32 mouse cellular contexts compared by ENCODE assay signal in the genomic region with DNA sequence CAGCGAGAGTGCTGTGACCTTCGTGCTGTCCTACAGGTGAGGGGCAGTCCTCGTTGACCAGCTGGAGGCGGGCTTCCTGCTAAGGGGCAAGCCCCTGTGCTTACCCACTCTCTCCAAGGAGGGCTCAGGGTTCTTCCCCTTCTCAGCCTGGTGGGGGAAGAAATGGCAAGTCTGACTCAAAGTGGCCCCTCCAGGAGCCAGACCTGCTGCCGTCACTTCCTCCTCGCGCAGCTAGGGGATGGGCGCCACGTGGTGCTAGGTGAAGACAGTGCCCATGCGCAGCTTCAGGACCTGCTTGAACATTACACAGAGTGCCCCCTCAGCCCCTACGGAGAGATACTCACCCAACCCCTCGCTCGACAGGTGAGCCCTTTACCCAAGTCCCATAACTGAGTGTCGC. TPM values are rescaled to one million over a fixed set of nuclear protein-coding genes. Genes with fewer than 3 reads are reported as not detected.
A peak's percentile ranks its signal among the peaks of the same experiment; 100 is the strongest.
DNase-seq lines count a peak whose midpoint lies in the region; ATAC-seq lines count a peak whose summit lies in the region.
"Had no signal": no experiment of that assay in that cellular context is flagged by ENCODE, and none has a peak within 500 bp of the region (broad histone marks: within the 10 kb centered on the region; RNA-seq: fewer than 3 reads in every experiment).

No protein-coding gene starts in this region.

- no peak overlapping the region for H3K4me3 ChIP-seq in forebrain, embryonic 14.5 days (ENCODE audit: low read depth, low read length)
- no peak overlapping the region for H3K4me3 ChIP-seq in kidney, embryonic 15.5 days (replicated peaks)
- H3K4me3 ChIP-seq: embryonic facial prominence, embryonic 12.5 days; embryonic facial prominence, embryonic 15.5 days; forebrain, embryonic 15.5 days; hindbrain, embryonic 10.5 days; hindbrain, embryonic 13.5 days had no signal

- no peaks in the 10 kb centered on the region for H3K36me3 ChIP-seq in forebrain, embryonic 14.5 days (ENCODE audit: control insufficient read depth, insufficient read depth, low read length)
- no peaks in the 10 kb centered on the region for H3K36me3 ChIP-seq in kidney, embryonic 15.5 days
- H3K36me3 ChIP-seq: embryonic facial prominence, embryonic 12.5 days; embryonic facial prominence, embryonic 15.5 days; forebrain, embryonic 15.5 days; hindbrain, embryonic 10.5 days; hindbrain, embryonic 13.5 days had no signal

- no peaks in the 10 kb centered on the region for H3K9me3 ChIP-seq in forebrain, embryonic 14.5 days (replicated peaks; ENCODE audit: control insufficient read depth, low read length)
- no peaks in the 10 kb centered on the region for H3K9me3 ChIP-seq in kidney, embryonic 15.5 days (replicated peaks)
- H3K9me3 ChIP-seq: embryonic facial prominence, embryonic 12.5 days; embryonic facial prominence, embryonic 15.5 days; forebrain, embryonic 15.5 days; hindbrain, embryonic 10.5 days; hindbrain, embryonic 13.5 days had no signal

- H3K4me2 ChIP-seq in forebrain, embryonic 14.5 days (ENCODE audit: low read length) = no peak overlapping the region
- no peak overlapping the region for H3K4me2 ChIP-seq in kidney, embryonic 15.5 days
- H3K4me2 ChIP-seq: embryonic facial prominence, embryonic 12.5 days; embryonic facial prominence, embryonic 15.5 days; forebrain, embryonic 15.5 days; heart, embryonic 11.5 days; hindbrain, embryonic 13.5 days had no signal

- no peak overlapping the region for H3K9ac ChIP-seq in forebrain, embryonic 14.5 days (ENCODE audit: low read length)
- H3K9ac ChIP-seq in kidney, embryonic 15.5 days = no peak overlapping the region
- H3K9ac ChIP-seq: embryonic facial prominence, embryonic 12.5 days; embryonic facial prominence, embryonic 15.5 days; forebrain, embryonic 15.5 days; hindbrain, embryonic 13.5 days had no signal

- peak; percentile 4 for ATAC-seq in CD4-positive, CD25-positive, alpha-beta regulatory T cell, adult 4 months
- ATAC-seq in granulocyte monocyte progenitor cell, adult 5-6 weeks (replicated peaks; ENCODE audit: poor library complexity, severe bottlenecking) = peak; percentile 66
- ATAC-seq in forebrain, embryonic 14.5 days = no peak
- no peak for ATAC-seq in kidney, embryonic 15.5 days (replicated peaks; ENCODE audit: low FRiP score)
- ATAC-seq: forebrain, embryonic 15.5 days; hindbrain, embryonic 16.5 days; inflammation-experienced regulatory T-cells, adult 6 months; intestine, embryonic 16.5 days had no signal

- 83% methylated on average over 14 of the region's 14 CpGs for WGBS in forebrain, embryonic 14.5 days
- 82% methylated on average over 14 of the region's 14 CpGs for WGBS in kidney, embryonic 15.5 days

- no peak overlapping the region for H3K27ac ChIP-seq in forebrain, embryonic 14.5 days (ENCODE audit: low read depth, low read length)
- H3K27ac ChIP-seq in kidney, embryonic 15.5 days = no peak overlapping the region
- H3K27ac ChIP-seq: embryonic facial prominence, embryonic 12.5 days; embryonic facial prominence, embryonic 15.5 days; forebrain, embryonic 15.5 days; hindbrain, embryonic 10.5 days; hindbrain, embryonic 13.5 days had no signal

- no peaks in the 10 kb centered on the region for H3K27me3 ChIP-seq in forebrain, embryonic 14.5 days (replicated peaks; ENCODE audit: control insufficient read depth, insufficient read depth, low read length)
- no peaks in the 10 kb centered on the region for H3K27me3 ChIP-seq in kidney, embryonic 15.5 days
- H3K27me3 ChIP-seq: embryonic facial prominence, embryonic 12.5 days; embryonic facial prominence, embryonic 15.5 days; forebrain, embryonic 15.5 days; hindbrain, embryonic 13.5 days had no signal

- H3K4me1 ChIP-seq in forebrain, embryonic 14.5 days (ENCODE audit: control insufficient read depth, insufficient read depth, low read length) = no peaks in the 10 kb centered on the region
- H3K4me1 ChIP-seq in kidney, embryonic 15.5 days = no peaks in the 10 kb centered on the region
- H3K4me1 ChIP-seq: embryonic facial prominence, embryonic 12.5 days; forebrain, embryonic 15.5 days had no signal

- DNase-seq in A20 (ENCODE audit: low read depth, low spot score) (peak; percentile 54), adipocyte (ENCODE audit: low spot score) (no peak)
- DNase-seq in naive thymus-derived CD4-positive, alpha-beta T cell, adult 2 months (ENCODE audit: low read depth) = peak; percentile 35
- no peak for DNase-seq in forebrain, embryonic 14.5 days (ENCODE audit: low spot score)
- DNase-seq in testis, postnatal 14 days (ENCODE audit: low spot score) = no peak
- DNase-seq: adrenal gland, adult 8-10 months; adrenal gland, postnatal 25 days; B cell, adult 2 months; cerebellum, adult 11-12 months; cerebellum, adult 8-10 months; cerebellum, postnatal 14 days; gastrocnemius, postnatal 25 days; heart, adult 11 months; heart, postnatal 36 days had no signal

RNA-seq across cellular contexts. Expression of a gene that starts 2.6 kb away (rescaled TPM):
- 100 to 1,000 TPM; 213 to 324 TPM for polyA plus RNA-seq in CD4-positive, CD25-positive, alpha-beta regulatory T cell, adult 4 months (2017; shearing (Covaris generic))
- not detected in 2 replicates for total RNA-seq in granulocyte monocyte progenitor cell, adult 5-6 weeks (2014; fragmentation: Nextera tagmentation)
- total RNA-seq in granulocyte monocyte progenitor cell, adult 5-6 weeks (2017) = 0.10 TPM in 1 of 2 replicates, not detected in the other
- polyA plus RNA-seq in forebrain, embryonic 14.5 days (2014; fragmentation: Nextera tagmentation; extraction: Ambion mirVana) = not detected in 2 replicates
- 0.09 TPM in 1 of 2 replicates, not detected in the other for polyA plus RNA-seq in kidney, embryonic 15.5 days (2015; fragmentation: Nextera tagmentation; extraction: Ambion mirVana)
- total RNA-seq: gastrocnemius, adult 8-10 months; MEL had no signal
- polyA plus RNA-seq: brain, embryonic 14.5 days; embryonic facial prominence, embryonic 12.5 days; forebrain, embryonic 11.5 days; forebrain, embryonic 15.5 days; hindbrain, embryonic 13.5 days; hindbrain, embryonic 16.5 days had no signal

RNA-seq across cellular contexts. Expression of a gene that starts 25.0 kb away (rescaled TPM):
- polyA plus RNA-seq in CD4-positive, CD25-positive, alpha-beta regulatory T cell, adult 4 months (2017; shearing (Covaris generic)) = 10 to 100 TPM; 57.3 to 93.7 TPM
- total RNA-seq in granulocyte monocyte progenitor cell, adult 5-6 weeks (2014; fragmentation: Nextera tagmentation) = 1.8 and 9.6 TPM in 2 replicates
- total RNA-seq in granulocyte monocyte progenitor cell, adult 5-6 weeks (2017) = 0.57 and 1.0 TPM in 2 replicates
- 5.2 and 6.0 TPM in 2 replicates for polyA plus RNA-seq in forebrain, embryonic 14.5 days (2014; fragmentation: Nextera tagmentation; extraction: Ambion mirVana)
- 40.8 and 51.0 TPM in 2 replicates for polyA plus RNA-seq in kidney, embryonic 15.5 days (2015; fragmentation: Nextera tagmentation; extraction: Ambion mirVana)

RNA-seq across cellular contexts. Expression of a gene that starts 36.3 kb away (rescaled TPM):
- 1 to 10 TPM; 3.8 to 6.0 TPM for polyA plus RNA-seq in CD4-positive, CD25-positive, alpha-beta regulatory T cell, adult 4 months (2017; shearing (Covaris generic))
- total RNA-seq in granulocyte monocyte progenitor cell, adult 5-6 weeks (2014; fragmentation: Nextera tagmentation) = 25.9 and 35.4 TPM in 2 replicates
- total RNA-seq in granulocyte monocyte progenitor cell, adult 5-6 weeks (2017) = 29.6 and 33.4 TPM in 2 replicates
- 16.1 and 18.5 TPM in 2 replicates for polyA plus RNA-seq in forebrain, embryonic 14.5 days (2014; fragmentation: Nextera tagmentation; extraction: Ambion mirVana)
- polyA plus RNA-seq in kidney, embryonic 15.5 days (2015; fragmentation: Nextera tagmentation; extraction: Ambion mirVana) = 14.4 and 16.1 TPM in 2 replicates

RNA-seq across cellular contexts. Expression of a gene that starts 52.4 kb away (rescaled TPM):
- polyA plus RNA-seq in CD4-positive, CD25-positive, alpha-beta regulatory T cell, adult 4 months (2017; shearing (Covaris generic)) = 1 to 10 TPM in 1 of 2 experiments, under 1 TPM in 1; 0.17 to 1.6 TPM
- total RNA-seq in granulocyte monocyte progenitor cell, adult 5-6 weeks (2014; fragmentation: Nextera tagmentation) = not detected in 2 replicates
- total RNA-seq in granulocyte monocyte progenitor cell, adult 5-6 weeks (2017) = not detected in 2 replicates
- 0.62 and 0.66 TPM in 2 replicates for polyA plus RNA-seq in forebrain, embryonic 14.5 days (2014; fragmentation: Nextera tagmentation; extraction: Ambion mirVana)
- 1.2 and 1.5 TPM in 2 replicates for polyA plus RNA-seq in kidney, embryonic 15.5 days (2015; fragmentation: Nextera tagmentation; extraction: Ambion mirVana)
- total RNA-seq: gastrocnemius, adult 8-10 months; heart, adult 8-10 months had no signal
- polyA plus RNA-seq: heart, postnatal 0 days had no signal

RNA-seq across cellular contexts. Expression of a gene that starts 54.2 kb away (rescaled TPM):
- polyA plus RNA-seq in CD4-positive, CD25-positive, alpha-beta regulatory T cell, adult 4 months (2017; shearing (Covaris generic)) = not detected
- total RNA-seq in granulocyte monocyte progenitor cell, adult 5-6 weeks (2014; fragmentation: Nextera tagmentation) = not detected in 2 replicates
- total RNA-seq in granulocyte monocyte progenitor cell, adult 5-6 weeks (2017) = not detected in 2 replicates
- 0.74 and 0.94 TPM in 2 replicates for polyA plus RNA-seq in forebrain, embryonic 14.5 days (2014; fragmentation: Nextera tagmentation; extraction: Ambion mirVana)
- polyA plus RNA-seq in kidney, embryonic 15.5 days (2015; fragmentation: Nextera tagmentation; extraction: Ambion mirVana) = 6.1 and 8.4 TPM in 2 replicates
- total RNA-seq: gastrocnemius, adult 8-10 months; MEL had no signal

Comparison
In these comparisons a context has a peak if more than half of its experiments do, and no peak if none do; other contexts are left out.
1. DNase-seq: peak in A20 (single experiment) and naive thymus-derived CD4-positive, alpha-beta T cell, adult 2 months (single experiment); none in adipocyte (single experiment), forebrain, embryonic 14.5 days (single experiment) and testis, postnatal 14 days (single experiment).
2. ATAC-seq: peak in CD4-positive, CD25-positive, alpha-beta regulatory T cell, adult 4 months (single experiment) and granulocyte monocyte progenitor cell, adult 5-6 weeks (single experiment); none in forebrain, embryonic 14.5 days (single experiment) and kidney, embryonic 15.5 days (single experiment).
3. RNA of a gene that starts 2.6 kb away (polyA plus RNA-seq): 213 to 324 TPM in CD4-positive, CD25-positive, alpha-beta regulatory T cell, adult 4 months; 0.09 TPM in kidney, embryonic 15.5 days and not detected in forebrain, embryonic 14.5 days; every median in the first group is over 100 times any median in the second.